Mouse (Mus musculus): ENCODE results near the gene Cenpv.

- no peak for TF ChIP-seq EP300 (IDR thresholded peaks at IDR 0.05; ENCODE audit: low read depth)
- no peak for TF ChIP-seq CTCF (IDR thresholded peaks at IDR 0.05; ENCODE audit: low read depth)
Observed at GRCm38 (mm10) chr11:62479581-62479980, 59.5 kb downstream of the Cenpv start.
